Mouse (Mus musculus) intestine, embryonic 16.5 days (tissue): Measurements from ENCODE around the gene Glce. TPM values are rescaled to one million over a fixed set of nuclear protein-coding genes. Genes with fewer than 3 reads are reported as not detected.

Source experiments
- ATAC-seq: fragments of 200-750 bp; cut with Nextera tagmentation; 2 replicates; pipeline ENCODE4 v1.8.0; 2017; ENCODE audit warnings: moderate TSS enrichment, moderate library complexity
- H3K27ac ChIP-seq: fragments of 300-500 bp; sonication (generic); 2 replicates; pipeline ENCODE4 v1.5.1; 2014; ENCODE audit warnings: mild to moderate bottlenecking, low read length
- H3K27me3 ChIP-seq: fragments of 300-500 bp; sonication (generic); replicated peaks from 2 replicates; pipeline ENCODE4 v1.6.1; 2014; ENCODE audit warnings: low read length, control low read depth, mixed read lengths; ENCODE audit not compliant: control insufficient read depth, insufficient read depth
- H3K36me3 ChIP-seq: fragments of 300-500 bp; sonication (generic); 2 replicates; pipeline ENCODE4 v1.6.1; 2014; ENCODE audit warnings: low read length, control low read depth; ENCODE audit not compliant: control insufficient read depth, insufficient read depth
- H3K4me1 ChIP-seq: fragments of 300-500 bp; sonication (generic); 2 replicates; pipeline ENCODE4 v1.6.1; 2014; ENCODE audit warnings: low read length, control low read depth, mixed read lengths; ENCODE audit not compliant: control insufficient read depth, insufficient read depth
- H3K4me2 ChIP-seq: fragments of 300-500 bp; sonication (generic); 2 replicates; pipeline ENCODE4 v1.6.1; 2014; ENCODE audit warnings: low read depth, low read length, control low read depth
- H3K4me3 ChIP-seq: fragments of 300-500 bp; sonication (generic); 2 replicates; pipeline ENCODE4 v1.5.1; 2014; ENCODE audit warnings: mild to moderate bottlenecking, low read length
- H3K9ac ChIP-seq: fragments of 300-500 bp; sonication (generic); 2 replicates; pipeline ENCODE4 v1.6.1; 2014; ENCODE audit warnings: low read depth, low read length
- H3K9me3 ChIP-seq: fragments of 300-500 bp; sonication (generic); 2 replicates; pipeline ENCODE4 v1.6.1; 2016; ENCODE audit warnings: low read length, control low read depth; ENCODE audit not compliant: control insufficient read depth
- WGBS: fragments of 180-500 bp; shearing (Covaris S2); extraction: QIAGEN DNeasy Blood & Tissue Kit; methylation state at CpG from one replicate; pipeline ENCODE4 v1.1.7; 2014; 5-methylcytosine and 5-hydroxymethylcytosine counted together
- polyA plus RNA-seq: library from polyadenylated mRNA; unstranded; fragments of >200 nt; fragmentation: Nextera tagmentation; extraction: Ambion mirVana; gene quantifications from 2 replicates; pipeline ENCODE4 v1.2.1, GENCODE M21; 2015

The Glce gene
- polyA plus RNA-seq, 1 experiment from 2014 or later = 16.0 TPM

DNA sequence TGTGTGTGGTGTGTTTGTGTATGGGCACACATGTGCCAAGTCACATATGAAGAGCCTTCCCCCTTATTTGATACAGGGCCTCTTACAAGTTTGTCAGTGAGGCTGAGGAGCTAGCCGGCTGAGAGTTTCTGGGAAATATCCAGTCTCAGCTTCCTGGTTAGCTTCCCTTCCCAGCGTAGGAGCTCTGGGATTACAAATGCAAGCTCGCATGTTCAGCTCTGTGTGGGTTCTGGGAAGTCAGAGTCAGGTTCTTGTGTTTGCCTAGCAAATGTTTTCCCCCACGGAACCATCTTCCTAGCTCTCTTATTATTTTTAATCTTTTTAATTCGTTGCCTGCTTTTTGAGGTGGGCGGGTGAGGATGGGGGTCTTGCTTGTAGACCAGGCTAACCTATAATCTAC is 32.9 kb upstream of the Glce start:
- H3K9me3 ChIP-seq = no peaks in the 10 kb centered on the region
- H3K36me3 ChIP-seq = no peaks in the 10 kb centered on the region
- no peak for ATAC-seq
- WGBS = 67% methylated on average over 6 of the region's 6 CpGs
- H3K27me3 ChIP-seq = no peaks in the 10 kb centered on the region
- no peaks in the 10 kb centered on the region for H3K4me1 ChIP-seq
- H3K9ac ChIP-seq = no peak overlapping the region
- H3K4me3 ChIP-seq = no peak overlapping the region
- no peak overlapping the region for H3K27ac ChIP-seq
- H3K4me2 ChIP-seq = no peak overlapping the region

GRCm38 (mm10) chr9:62154956-62155355 is 32.5 kb upstream of the Glce start:
- Histone ChIP-seq H3K36me3 (no peaks in the 10 kb centered on the region), H3K9ac (no peak overlapping the region), H3K27ac (no peak overlapping the region), H3K27me3 (no peaks in the 10 kb centered on the region), H3K4me3 (no peak overlapping the region), H3K4me2 (no peak overlapping the region), H3K4me1 (no peaks in the 10 kb centered on the region), H3K9me3 (no peaks in the 10 kb centered on the region)
- 78% methylated on average over 7 of the region's 7 CpGs for WGBS
- no peak for ATAC-seq

DNA sequence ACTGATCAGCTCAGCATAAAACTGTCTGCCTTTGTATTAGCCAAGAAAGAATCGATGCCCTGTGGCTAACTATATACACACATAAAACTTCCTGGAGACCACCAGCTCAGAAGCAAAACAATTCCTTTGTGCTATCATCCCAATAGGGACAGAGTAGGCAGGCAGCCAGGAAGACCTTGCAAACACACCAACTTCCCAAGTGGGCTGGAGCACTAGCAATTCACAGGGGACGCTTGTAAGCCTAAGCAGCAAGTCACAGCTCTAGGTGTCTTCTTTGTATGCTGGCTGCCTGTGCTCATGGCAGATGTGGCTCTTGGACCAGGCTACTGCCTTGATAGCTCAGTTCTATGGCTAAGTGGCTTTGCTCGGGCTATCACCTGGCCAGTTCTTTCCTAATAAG is 32.1 kb upstream of the Glce start:
- Histone ChIP-seq H3K36me3 (no peaks in the 10 kb centered on the region), H3K9ac (no peak overlapping the region), H3K27me3 (no peaks in the 10 kb centered on the region), H3K27ac (no peak overlapping the region), H3K9me3 (no peaks in the 10 kb centered on the region), H3K4me3 (no peak overlapping the region), H3K4me1 (no peaks in the 10 kb centered on the region), H3K4me2 (no peak overlapping the region)
- ATAC-seq = no peak
- 62% methylated on average over 3 of the region's 3 CpGs for WGBS

DNA sequence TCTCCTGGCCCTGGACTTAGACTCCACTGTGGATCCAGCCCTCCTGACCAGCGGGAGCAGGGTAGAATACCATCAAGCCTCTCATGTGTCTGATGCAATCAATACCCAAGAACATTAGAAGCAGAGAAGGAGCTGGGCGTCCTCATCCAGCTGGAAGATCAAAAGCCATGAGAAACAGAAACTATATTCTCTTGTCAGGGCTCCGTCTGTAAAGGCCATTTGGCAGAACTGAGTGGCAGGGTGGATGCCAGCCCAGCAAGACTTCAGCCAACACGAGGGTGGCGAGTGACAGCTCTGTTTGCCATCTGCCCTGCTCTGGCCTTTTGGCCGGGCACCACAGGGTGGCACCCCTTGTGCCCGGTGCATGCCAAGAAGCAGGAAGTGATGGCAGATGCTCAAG is 30.8 kb upstream of the Glce start:
- no peak overlapping the region for H3K27ac ChIP-seq
- H3K4me3 ChIP-seq = no peak overlapping the region
- no peak for ATAC-seq
- H3K4me1 ChIP-seq = no peaks in the 10 kb centered on the region
- H3K9ac ChIP-seq = no peak overlapping the region
- no peak overlapping the region for H3K4me2 ChIP-seq
- no peaks in the 10 kb centered on the region for H3K27me3 ChIP-seq
- H3K9me3 ChIP-seq = no peaks in the 10 kb centered on the region
- 77% methylated on average over 7 of the region's 7 CpGs for WGBS
- no peaks in the 10 kb centered on the region for H3K36me3 ChIP-seq

DNA sequence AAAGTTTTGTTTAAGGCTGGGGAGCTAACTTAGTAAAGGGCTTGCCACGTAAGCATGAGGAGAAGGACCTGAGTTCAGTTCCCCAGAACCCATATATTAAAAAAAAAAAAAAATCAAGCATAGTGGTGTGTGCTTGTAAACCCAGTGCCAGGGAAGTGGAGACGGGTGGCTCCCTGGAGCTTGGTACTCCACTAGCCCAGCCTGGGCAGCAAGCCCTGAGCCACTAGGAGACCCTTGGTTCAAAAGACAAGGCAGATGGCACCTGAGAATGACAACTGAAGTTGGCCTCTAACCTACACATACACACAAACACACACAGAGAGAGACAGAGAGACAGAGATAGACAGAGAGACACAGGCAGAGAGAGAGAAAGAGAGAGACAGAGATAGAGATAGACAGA is 30.1 kb upstream of the Glce start:
- no peaks in the 10 kb centered on the region for H3K9me3 ChIP-seq
- H3K27ac ChIP-seq = no peak overlapping the region
- H3K36me3 ChIP-seq = no peaks in the 10 kb centered on the region
- no peak overlapping the region for H3K9ac ChIP-seq
- WGBS = 90% methylated on average over 2 of the region's 2 CpGs
- H3K4me1 ChIP-seq = no peaks in the 10 kb centered on the region
- H3K4me3 ChIP-seq = no peak overlapping the region
- H3K27me3 ChIP-seq = no peaks in the 10 kb centered on the region
- ATAC-seq = no peak
- no peak overlapping the region for H3K4me2 ChIP-seq

DNA sequence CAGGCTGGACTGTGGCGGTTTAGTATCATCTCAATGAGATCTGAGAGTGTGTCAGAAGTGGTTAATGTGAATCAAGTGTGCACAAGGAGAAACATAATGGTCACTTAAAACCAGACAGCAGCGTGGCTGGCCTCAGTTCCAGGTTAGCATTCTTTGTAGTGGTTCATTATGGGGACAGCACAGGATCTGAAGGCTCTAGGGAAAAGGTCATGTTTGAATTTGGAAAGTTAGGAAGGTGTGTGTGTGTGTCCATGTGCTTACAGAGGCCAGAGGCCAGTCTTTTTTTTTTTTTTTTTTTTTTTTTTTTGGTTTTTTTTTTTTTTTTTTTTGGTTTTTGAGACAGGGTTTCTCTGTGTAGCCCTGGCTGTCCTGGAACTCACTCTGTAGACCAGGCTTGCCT is 22.7 kb upstream of the Glce start:
- H3K9me3 ChIP-seq = no peaks in the 10 kb centered on the region
- no peak overlapping the region for H3K4me2 ChIP-seq
- no peak overlapping the region for H3K27ac ChIP-seq
- 81% methylated on average over 2 of the region's 2 CpGs for WGBS
- H3K36me3 ChIP-seq = no peaks in the 10 kb centered on the region
- H3K27me3 ChIP-seq = no peaks in the 10 kb centered on the region
- no peak overlapping the region for H3K9ac ChIP-seq
- no peak overlapping the region for H3K4me3 ChIP-seq
- no peak for ATAC-seq
- 0 out of 2 replicates have a peak, but pooled peaks cover 3% of the 10 kb centered on the region for H3K4me1 ChIP-seq

DNA sequence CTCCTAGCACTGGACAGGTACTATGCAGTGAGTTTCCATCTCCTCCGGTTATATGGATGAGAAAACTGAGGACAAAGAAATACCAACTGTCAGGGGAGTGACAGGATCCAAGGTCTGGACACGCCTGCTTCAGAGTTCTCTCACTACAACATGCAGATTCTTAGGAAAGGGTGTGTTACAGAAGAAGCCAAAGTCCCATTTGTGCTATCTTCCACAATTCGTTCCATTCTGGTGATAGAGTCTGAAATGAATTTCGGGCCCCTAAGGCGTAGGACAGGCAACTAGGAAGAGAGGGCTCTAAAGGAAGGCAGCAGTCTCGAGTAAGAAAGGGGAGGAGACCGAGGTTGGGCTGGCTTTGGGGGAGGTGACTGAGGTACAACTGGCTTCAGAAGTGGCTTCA is 21.0 kb upstream of the Glce start:
- peak overlapping the region; percentile 13; the same call in 1 of the 2 replicates for H3K4me2 ChIP-seq

DNA sequence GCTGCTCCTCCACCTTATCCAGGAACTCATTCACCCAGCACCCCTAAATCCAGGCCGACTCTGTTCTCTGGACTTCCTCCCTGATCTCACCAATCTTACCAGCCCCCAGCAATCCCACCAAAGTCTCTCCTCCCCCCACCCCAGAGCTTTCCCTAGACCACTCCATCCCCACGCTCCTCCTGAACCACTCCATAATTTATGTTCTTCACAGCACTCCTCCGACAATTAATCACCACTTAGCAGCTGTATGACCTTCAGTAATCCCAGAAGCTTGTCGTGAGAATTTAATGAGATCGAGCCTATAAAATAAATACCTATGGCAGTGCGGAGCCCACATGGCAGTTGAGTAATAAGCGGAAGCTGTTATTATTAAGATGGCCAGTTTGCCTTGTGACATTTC is 16.6 kb upstream of the Glce start:
- 47% methylated on average over 7 of the region's 7 CpGs for WGBS
- Histone ChIP-seq H3K9ac (no peak overlapping the region), H3K4me1 (peaks cover 3% of the 10 kb centered on the region; the same call in 1 of the 2 replicates), H3K4me3 (no peak overlapping the region), H3K9me3 (no peaks in the 10 kb centered on the region), H3K27me3 (no peaks in the 10 kb centered on the region), H3K27ac (no peak overlapping the region), H3K4me2 (no peak overlapping the region), H3K36me3 (no peaks in the 10 kb centered on the region)
- no peak for ATAC-seq

More for the DNA sequence above, 21.0 kb upstream of the Glce start:
- peak; percentile 91 for ATAC-seq
- WGBS = 36% methylated on average over 7 of the region's 7 CpGs
- H3K27ac ChIP-seq = peak overlapping the region; percentile 43; the same call in 1 of the 2 replicates
- no peak overlapping the region for H3K9ac ChIP-seq
- peaks cover 3% of the 10 kb centered on the region; the same call in 1 of the 2 replicates for H3K4me1 ChIP-seq
- no peaks in the 10 kb centered on the region for H3K27me3 ChIP-seq
- no peak overlapping the region for H3K4me3 ChIP-seq
- no peaks in the 10 kb centered on the region for H3K36me3 ChIP-seq
- no peaks in the 10 kb centered on the region for H3K9me3 ChIP-seq

GRCm38 (mm10) chr9:62137259-62137658 is 14.8 kb upstream of the Glce start:
- Histone ChIP-seq H3K27ac (no peak overlapping the region), H3K4me1 (no peaks in the 10 kb centered on the region; the same call in 1 of the 2 replicates), H3K36me3 (no peaks in the 10 kb centered on the region), H3K9ac (no peak overlapping the region), H3K27me3 (no peaks in the 10 kb centered on the region), H3K4me2 (no peak overlapping the region), H3K4me3 (no peak overlapping the region), H3K9me3 (no peaks in the 10 kb centered on the region)
- WGBS = 36% methylated on average over 8 of the region's 8 CpGs
- no peak for ATAC-seq

- Histone ChIP-seq H3K9ac (no peak overlapping the region), H3K4me1 (no peaks in the 10 kb centered on the region), H3K36me3 (no peaks in the 10 kb centered on the region), H3K27me3 (no peaks in the 10 kb centered on the region), H3K4me2 (no peak overlapping the region), H3K27ac (no peak overlapping the region), H3K9me3 (no peaks in the 10 kb centered on the region), H3K4me3 (no peak overlapping the region)
- ATAC-seq = no peak
- WGBS = 69% methylated on average over 4 of the region's 4 CpGs
These were observed 9.7 kb upstream of the Glce start for GRCm38 (mm10) chr9:62132005-62132782.
